Mouse (Mus musculus): Measurements from ENCODE around the gene Fam192a.

Gene Fam192a

GRCm38 (mm10) chr8:94532525-94532872 is 69.3 kb downstream of the Fam192a start:
- DNase-seq (ENCODE audit: inconsistent ontology term): no peak

- peak; percentile 59 for DNase-seq (ENCODE audit: inconsistent ontology term)
Measured at GRCm38 (mm10) chr8:94532000-94532399, 69.8 kb downstream of the Fam192a start.

GRCm38 (mm10) chr8:94530643-94531042 is 71.2 kb downstream of the Fam192a start:
- DNase-seq (ENCODE audit: inconsistent ontology term): no peak

DNA sequence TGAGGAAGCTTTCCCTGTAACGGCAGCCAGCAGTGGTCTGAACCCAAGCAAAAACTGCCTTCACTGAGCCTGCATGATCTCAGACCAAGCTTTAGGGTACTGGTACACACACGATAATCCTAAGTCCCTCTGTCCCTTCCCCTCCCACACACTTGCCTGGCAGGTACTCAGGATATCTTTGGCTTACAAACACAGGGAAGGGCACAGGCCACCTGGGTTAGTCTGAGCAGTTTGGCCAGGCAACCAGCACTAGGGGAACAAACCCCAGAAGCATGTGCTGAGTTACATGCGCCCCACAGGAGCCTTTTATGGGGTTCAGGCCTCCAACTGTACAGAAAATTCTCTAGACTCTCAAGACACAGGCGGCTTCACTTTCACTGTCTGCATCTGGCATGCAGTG is 71.9 kb downstream of the Fam192a start:
- DNase-seq (ENCODE audit: inconsistent ontology term): no peak

DNA sequence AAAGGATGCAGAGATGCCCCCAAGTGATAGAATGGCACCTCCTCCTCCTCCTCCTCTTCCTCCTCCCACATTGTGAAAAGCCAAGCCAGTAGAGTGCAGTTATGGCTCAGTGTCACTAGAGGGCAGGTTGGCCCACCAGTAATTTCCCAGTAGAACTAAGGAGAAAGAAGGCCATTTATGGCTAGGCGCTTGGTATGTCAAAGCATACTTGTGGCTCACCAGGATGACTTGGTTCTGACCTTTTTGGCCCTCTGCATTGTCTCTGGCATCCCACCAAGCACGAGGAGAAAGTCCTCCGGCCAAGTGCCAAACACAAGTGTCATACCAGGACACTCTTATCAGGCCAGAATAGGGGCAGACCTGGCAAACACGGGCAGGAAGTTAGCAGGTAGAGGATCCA is 73.6 kb downstream of the Fam192a start:
- DNase-seq (ENCODE audit: inconsistent ontology term): peak; percentile 98

DNA sequence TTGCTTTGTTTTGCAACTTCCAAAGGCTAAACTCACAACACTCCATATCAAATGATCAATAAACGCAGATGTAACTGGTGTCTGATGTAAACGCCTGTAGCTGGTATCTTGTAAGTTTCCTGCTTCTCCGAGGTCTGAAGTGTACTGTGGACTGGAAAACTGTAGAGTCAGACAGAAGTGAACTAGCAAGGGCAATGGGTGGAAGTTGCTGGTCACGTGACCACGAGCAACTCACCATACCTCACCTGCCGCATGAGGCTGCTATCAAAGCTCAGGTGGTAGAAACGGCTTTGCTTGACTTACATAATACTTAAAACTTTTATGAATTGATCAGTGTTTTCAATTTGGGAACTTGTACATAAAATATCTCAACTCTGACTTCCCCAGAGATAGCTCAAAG is 74.6 kb downstream of the Fam192a start:
- no peak for DNase-seq (ENCODE audit: inconsistent ontology term)

- no peak for DNase-seq (ENCODE audit: inconsistent ontology term)
Measured at GRCm38 (mm10) chr8:94524554-94524953, 77.2 kb downstream of the Fam192a start.

Data from Muller cell, postnatal 12 days (primary cell).